Mouse (Mus musculus) heart, postnatal 0 days (tissue): Measurements from ENCODE around the gene Osbp2. TPM values are rescaled to one million over a fixed set of nuclear protein-coding genes. Genes with fewer than 3 reads are reported as not detected.
"Not testable (repeated sequence)": the region's sequence is repeated elsewhere in the genome, so short reads cannot be mapped to it uniquely, and the experiment has no call there.

ENCODE experiments used
- ATAC-seq: fragments of 200-750 bp; cut with Nextera tagmentation; 2 replicates; pipeline ENCODE4 v1.8.0; 2017; ENCODE audit warnings: low read depth, moderate number of reproducible peaks, moderate library complexity; ENCODE audit not compliant: insufficient read depth
- DNase-seq: peaks from one replicate; pipeline ENCODE4 v3.0.0-alpha.2; 2016; ENCODE audit warnings: low spot score
- H3K27ac ChIP-seq: fragments of 300-500 bp; sonication (generic); 2 replicates; pipeline ENCODE4 v1.5.1; 2014; ENCODE audit warnings: low read depth, mild to moderate bottlenecking
- H3K27me3 ChIP-seq: fragments of 300-500 bp; sonication (generic); 2 replicates; pipeline ENCODE4 v1.6.1; 2014; ENCODE audit warnings: low read length, mixed read lengths; ENCODE audit not compliant: control insufficient read depth, insufficient read depth
- H3K36me3 ChIP-seq: fragments of 300-500 bp; sonication (generic); replicated peaks from 2 replicates; pipeline ENCODE4 v1.6.1; 2014; ENCODE audit warnings: low read length, mixed read lengths; ENCODE audit not compliant: control insufficient read depth, insufficient read depth
- H3K4me1 ChIP-seq: fragments of 300-500 bp; sonication (generic); 2 replicates; pipeline ENCODE4 v1.6.1; 2014; ENCODE audit warnings: antibody characterized with exemption; ENCODE audit not compliant: control insufficient read depth, insufficient read depth
- H3K4me2 ChIP-seq: fragments of 300-500 bp; sonication (generic); 2 replicates; pipeline ENCODE4 v1.6.1; 2014; ENCODE audit warnings: low read depth, mild to moderate bottlenecking, low read length, moderate library complexity
- H3K4me3 ChIP-seq: fragments of 300-500 bp; sonication (generic); 2 replicates; pipeline ENCODE4 v1.5.1; 2014; ENCODE audit warnings: low read depth, low read length
- H3K9ac ChIP-seq: fragments of 300-500 bp; sonication (generic); replicated peaks from 2 replicates; pipeline ENCODE4 v1.6.1; 2014; ENCODE audit warnings: low read depth, low read length, mixed read lengths
- H3K9me3 ChIP-seq: fragments of 300-500 bp; sonication (generic); replicated peaks from 2 replicates; pipeline ENCODE4 v1.6.1; 2016; ENCODE audit warnings: low read length; ENCODE audit not compliant: control insufficient read depth
- CTCF ChIP-seq: IDR thresholded peaks from 2 replicates; pipeline ENCODE4 v1.5.1; 2016; ENCODE audit warnings: antibody characterized with exemption, control low read depth, low read depth
- EP300 ChIP-seq: IDR thresholded peaks from 2 replicates; pipeline ENCODE4 v1.6.1; 2016; ENCODE audit warnings: antibody characterized with exemption, low read depth
- WGBS: fragments of 180-500 bp; shearing (Covaris S2); extraction: QIAGEN DNeasy Blood & Tissue Kit; methylation state at CpG from one replicate; pipeline ENCODE4 v1.1.7; 2014; 5-methylcytosine and 5-hydroxymethylcytosine counted together
- polyA plus RNA-seq: library from polyadenylated mRNA; unstranded; fragments of >200 nt; fragmentation: Nextera tagmentation; extraction: Ambion mirVana; gene quantifications from 2 replicates; pipeline ENCODE4 v1.2.1, GENCODE M21; 2015
- total RNA-seq: library from RNA; depleted of rRNA; stranded (reverse); fragments of >200 nt; gene quantifications from 2 replicates; pipeline ENCODE4 v1.2.3, GENCODE M21; 2014; ENCODE audit warnings: low replicate concordance; rRNA removed

Osbp2 gene
- total RNA-seq: 6.3 and 8.9 TPM in 2 replicates
- 2.9 TPM in 2 replicates for polyA plus RNA-seq

GRCm38 (mm10) chr11:3863454-3864112 lies at the start of gene Osbp2:
Osbp2 (minus strand) TSS chr11:3863903.
- ATAC-seq (peak; percentile 94), DNase-seq (peak; percentile 73)
- Histone ChIP-seq H3K36me3 (no peaks in the 10 kb centered on the region), H3K4me2 (peak within 1 kb of the TSS; percentile 85), H3K9me3 (no peaks in the 10 kb centered on the region), H3K27me3 (0 out of 2 replicates have a peak, but pooled peaks cover 6% of the 10 kb centered on the region), H3K27ac (peak within 1 kb of the TSS; percentile 43), H3K4me1 (peaks cover 12% of the 10 kb centered on the region), H3K9ac (peak within 1 kb of the TSS; percentile 39; the same call in 1 of the 2 replicates), H3K4me3 (peak within 1 kb of the TSS; percentile 51)
- TF ChIP-seq CTCF (peak; percentile 61), EP300 (peak; percentile 21; the same call in 1 of the 2 replicates)
- WGBS: 5% methylated on average over 48 of the region's 58 CpGs

DNA sequence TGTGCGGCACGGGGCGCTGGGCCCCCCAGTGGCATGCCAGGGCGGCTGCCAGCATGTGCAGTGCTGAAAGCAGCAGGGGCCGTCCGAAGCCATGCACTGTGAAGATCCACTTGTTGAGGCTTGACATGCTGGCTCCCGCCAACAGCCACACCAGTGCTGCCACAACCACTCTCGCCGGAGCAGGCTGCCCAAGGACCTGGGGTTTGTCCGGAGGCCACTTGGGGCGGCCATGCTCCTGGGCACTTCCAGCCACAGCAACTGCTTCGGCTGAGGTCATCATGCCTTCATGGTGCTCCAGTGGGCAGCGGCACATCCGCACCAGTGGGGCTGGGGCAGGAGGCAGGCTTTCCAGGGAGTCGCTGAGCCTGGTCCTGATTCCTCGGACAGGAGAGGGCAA lies 49.2 kb upstream of the Osbp2 start:
- no peak for DNase-seq
- Histone ChIP-seq H3K9ac (peak overlapping the region; percentile 58), H3K4me3 (peak overlapping the region; percentile 59), H3K9me3 (no peaks in the 10 kb centered on the region), H3K4me1 (peaks cover 26% of the 10 kb centered on the region), H3K36me3 (no peaks in the 10 kb centered on the region), H3K4me2 (peak overlapping the region; percentile 88), H3K27me3 (no peaks in the 10 kb centered on the region), H3K27ac (no peak overlapping the region)
- 5% methylated on average over 16 of the region's 16 CpGs for WGBS
- TF ChIP-seq CTCF (no peak), EP300 (no peak)
- no peak; the same call in 1 of the 2 replicates for ATAC-seq

DNA sequence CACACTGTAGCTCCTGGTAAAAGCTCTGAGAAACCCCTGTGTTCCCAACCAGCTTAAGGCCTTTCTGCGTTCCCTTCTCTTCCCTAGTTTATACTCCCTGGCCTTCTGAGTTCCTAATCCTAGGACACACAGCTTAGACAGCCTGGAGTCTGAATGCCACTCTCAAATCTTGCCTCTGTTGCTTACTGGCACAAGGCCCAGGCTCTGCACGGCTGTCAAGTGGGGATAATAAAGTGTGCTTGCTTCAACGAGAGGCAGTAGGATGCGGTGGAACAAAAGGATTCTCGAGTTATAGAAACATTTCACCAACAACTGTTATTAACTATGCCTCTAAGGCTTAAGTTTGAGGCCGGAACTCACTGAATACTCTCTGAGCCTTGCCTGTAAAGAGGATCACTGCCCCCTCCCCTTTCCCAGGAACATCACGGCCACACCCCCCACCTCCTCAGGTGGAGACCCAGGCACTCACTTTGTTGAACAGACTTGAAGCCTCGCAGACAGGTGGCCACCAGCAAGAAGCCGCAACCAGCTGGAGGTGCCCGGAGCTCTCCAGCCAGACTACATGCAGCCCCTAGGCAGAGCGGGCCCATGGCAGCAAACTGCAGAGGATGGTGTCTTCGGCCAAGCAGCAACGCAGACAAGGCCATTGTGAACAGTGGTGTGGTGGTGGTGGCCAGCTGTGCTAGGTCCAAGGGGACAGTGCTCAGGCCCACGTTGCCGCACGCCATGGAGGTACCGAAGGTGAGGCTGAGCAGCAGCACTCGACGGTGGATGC lies 48.6 kb upstream of the Osbp2 start:
- H3K4me2 ChIP-seq: peak overlapping the region; percentile 88
- WGBS: 19% methylated on average over 19 of the region's 19 CpGs
- no peaks in the 10 kb centered on the region for H3K9me3 ChIP-seq
- peak overlapping the region; percentile 59 for H3K4me3 ChIP-seq
- TF ChIP-seq EP300 (no peak), CTCF (no peak)
- peaks cover 26% of the 10 kb centered on the region for H3K4me1 ChIP-seq
- DNase-seq (no peak), ATAC-seq (no peak)
- H3K27me3 ChIP-seq: no peaks in the 10 kb centered on the region
- peaks cover 5% of the 10 kb centered on the region; the same call in 1 of the 2 replicates for H3K36me3 ChIP-seq
- no peak overlapping the region for H3K27ac ChIP-seq
- H3K9ac ChIP-seq: peak overlapping the region; percentile 58; the same call in 1 of the 2 replicates

DNA sequence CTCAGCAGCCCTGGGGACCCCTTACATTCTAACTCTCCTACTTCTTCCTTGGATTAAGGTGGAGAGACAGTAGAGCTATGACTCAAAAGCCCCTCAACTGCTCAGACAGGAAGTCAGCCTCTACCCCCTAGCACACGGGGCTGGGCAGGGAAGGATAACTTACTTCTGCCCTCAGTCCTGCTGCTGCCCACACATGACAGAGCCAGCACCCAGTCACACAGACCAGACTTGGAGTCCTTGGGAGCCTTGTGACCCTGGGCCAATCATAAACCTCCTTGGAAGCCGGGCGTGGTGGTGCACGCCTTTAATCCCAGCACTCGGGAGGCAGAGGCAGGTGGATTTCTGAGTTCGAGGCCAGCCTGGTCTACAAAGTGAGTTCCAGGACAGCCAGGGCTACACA lies 47.7 kb upstream of the Osbp2 start:
- ATAC-seq, H3K36me3 ChIP-seq, DNase-seq, H3K9ac ChIP-seq, H3K9me3 ChIP-seq, H3K4me3 ChIP-seq, H3K27me3 ChIP-seq: not testable (repeated sequence)
- Histone ChIP-seq H3K4me1 (peaks cover 26% of the 10 kb centered on the region), H3K4me2 (0 out of 2 replicates have a peak overlapping the region, but pooled peaks have one; percentile 14), H3K27ac (0 out of 2 replicates have a peak overlapping the region, but pooled peaks have one; percentile 17)
- 81% methylated on average over 6 of the region's 6 CpGs for WGBS

DNA sequence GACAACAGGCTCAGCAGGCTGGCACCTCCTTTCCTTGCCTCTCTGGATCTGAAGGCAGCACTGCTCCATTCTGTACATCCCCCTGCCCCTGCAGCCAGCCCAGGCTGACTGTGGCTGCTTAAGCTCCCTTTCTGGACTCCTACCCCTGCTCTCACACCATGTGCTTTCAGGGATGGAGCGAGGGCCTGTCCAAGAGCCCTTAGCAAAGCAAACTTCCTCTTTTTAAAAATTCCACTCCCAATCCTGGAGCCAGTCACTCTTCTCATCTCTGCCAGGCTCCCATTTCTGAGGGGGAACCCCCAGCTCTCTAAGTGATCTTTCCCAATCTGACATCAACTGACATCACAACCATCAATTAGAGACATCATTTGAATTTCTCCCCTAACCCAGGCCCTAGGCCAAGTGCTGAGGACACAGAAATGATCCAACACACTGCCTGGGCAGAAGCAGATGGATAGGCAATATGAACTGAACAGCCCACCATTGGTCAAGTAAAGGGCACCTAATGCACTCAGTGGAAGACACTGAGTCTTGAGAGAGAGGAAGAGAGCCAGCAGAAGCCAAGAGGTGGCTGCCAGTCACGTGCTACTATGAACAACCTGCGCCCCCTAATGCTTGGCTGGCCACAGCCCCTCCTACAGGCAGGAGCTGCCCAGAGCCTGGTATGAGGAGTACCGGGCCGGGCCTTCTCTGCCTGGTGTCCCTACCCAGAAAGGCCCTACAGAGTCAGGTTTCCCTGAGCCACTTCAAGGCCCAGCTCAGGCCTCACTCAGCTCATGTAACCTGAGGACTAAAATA lies 47.0 kb upstream of the Osbp2 start:
- 57% methylated on average over 5 of the region's 5 CpGs for WGBS
- no peaks in the 10 kb centered on the region for H3K27me3 ChIP-seq
- H3K4me1 ChIP-seq: peaks cover 26% of the 10 kb centered on the region
- H3K4me2 ChIP-seq: peak overlapping the region; percentile 14; the same call in 1 of the 2 replicates
- peak overlapping the region; percentile 17; the same call in 1 of the 2 replicates for H3K27ac ChIP-seq
- DNase-seq: no peak
- H3K36me3 ChIP-seq: peaks cover 5% of the 10 kb centered on the region; the same call in 1 of the 2 replicates
- ATAC-seq: no peak
- H3K4me3 ChIP-seq: no peak overlapping the region
- no peaks in the 10 kb centered on the region for H3K9me3 ChIP-seq
- TF ChIP-seq EP300 (no peak), CTCF (peak; percentile 20; the same call in 1 of the 2 replicates)
- no peak overlapping the region for H3K9ac ChIP-seq
